Mouse (Mus musculus): ENCODE data around the gene Rap1gap. TPM values are rescaled to one million over a fixed set of nuclear protein-coding genes. Genes with fewer than 3 reads are reported as not detected.

The Rap1gap gene
- polyA plus RNA-seq, 1 experiment from 2014 or later, result 80.7 TPM

DNA sequence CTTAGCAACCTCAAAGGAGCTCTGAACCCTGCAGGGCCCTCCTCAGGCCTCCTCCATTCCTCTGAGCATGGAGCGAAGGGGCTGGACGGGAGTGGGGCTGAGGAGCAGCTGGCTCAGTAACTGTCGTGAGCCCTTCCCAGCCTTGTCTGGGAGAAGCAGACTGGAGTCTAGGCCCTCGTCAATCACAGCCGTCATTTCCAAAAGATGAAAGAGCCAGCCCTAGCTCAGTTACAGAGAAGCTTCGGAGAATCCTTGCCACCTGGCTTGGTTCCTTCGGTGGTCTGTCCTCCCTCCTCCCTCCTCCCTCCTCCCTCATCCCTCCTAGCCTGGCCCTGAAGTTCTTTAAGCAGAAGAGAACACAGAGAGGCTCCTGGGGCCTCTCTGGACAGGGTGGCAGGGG is 16.2 kb downstream of the Rap1gap start:
- no peaks in the 10 kb centered on the region for H3K36me3 ChIP-seq (replicated peaks; ENCODE audit: control insufficient read depth, insufficient read depth)
- H3K27ac ChIP-seq, result peak overlapping the region; percentile 71
- peaks cover 22% of the 10 kb centered on the region for H3K4me1 ChIP-seq (replicated peaks; ENCODE audit: control insufficient read depth, insufficient read depth, low read length)
- ATAC-seq (ENCODE audit: low FRiP score) (no peak; the same call in 1 of the 2 replicates), DNase-seq (ENCODE audit: low spot score) (no peak)
- peak overlapping the region; percentile 73 for H3K4me2 ChIP-seq (replicated peaks)
- no peak overlapping the region for H3K4me3 ChIP-seq (replicated peaks; ENCODE audit: low read length)
- H3K9me3 ChIP-seq (ENCODE audit: control insufficient read depth, low read length), result no peaks in the 10 kb centered on the region
- H3K9ac ChIP-seq, result peak overlapping the region; percentile 57; the same call in 1 of the 2 replicates
- H3K27me3 ChIP-seq (ENCODE audit: control insufficient read depth, insufficient read depth, low read length), result 0 out of 2 replicates have a peak, but pooled peaks cover 4% of the 10 kb centered on the region
- WGBS, result 12% methylated on average over 7 of the region's 7 CpGs

GRCm38 (mm10) chr4:137681408-137682104 is 17.0 kb downstream of the Rap1gap start:
- ATAC-seq (ENCODE audit: low FRiP score), result peak; percentile 39
- Histone ChIP-seq H3K4me3 (replicated peaks; ENCODE audit: low read length) (peak overlapping the region; percentile 30), H3K4me1 (replicated peaks; ENCODE audit: control insufficient read depth, insufficient read depth, low read length) (peaks cover 29% of the 10 kb centered on the region), H3K4me2 (replicated peaks) (peak overlapping the region; percentile 73), H3K27me3 (ENCODE audit: control insufficient read depth, insufficient read depth, low read length) (0 out of 2 replicates have a peak, but pooled peaks cover 4% of the 10 kb centered on the region), H3K9ac (peak overlapping the region; percentile 57), H3K27ac (peak overlapping the region; percentile 71; the same call in 1 of the 2 replicates), H3K9me3 (ENCODE audit: control insufficient read depth, low read length) (no peaks in the 10 kb centered on the region), H3K36me3 (replicated peaks; ENCODE audit: control insufficient read depth, insufficient read depth) (no peaks in the 10 kb centered on the region)
- no peak for DNase-seq (ENCODE audit: low spot score)
- 2% methylated on average over 52 of the region's 52 CpGs for WGBS

DNA sequence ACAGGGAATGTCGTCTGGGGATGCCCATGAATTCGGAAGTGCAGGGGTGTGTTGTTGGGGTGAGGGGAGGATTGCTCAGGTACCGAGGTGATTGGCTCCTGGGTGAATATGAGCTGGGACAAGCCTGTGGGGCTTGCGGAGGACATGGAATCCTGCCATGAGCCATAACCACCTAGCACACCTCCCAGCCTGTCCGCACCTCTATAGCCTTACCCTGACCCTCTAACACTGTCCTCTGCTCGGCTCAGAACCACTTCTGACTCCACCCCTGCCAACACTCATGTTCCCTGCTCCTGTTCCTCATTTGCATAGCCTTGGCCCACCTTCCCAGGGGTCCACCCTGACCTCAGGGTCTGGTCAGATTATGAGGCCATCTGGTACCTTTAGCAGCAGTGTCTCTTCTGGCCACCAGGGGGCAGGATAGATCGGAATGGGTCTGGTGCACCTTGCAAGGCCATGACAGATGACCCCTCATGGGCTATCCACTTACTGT is 18.5 kb downstream of the Rap1gap start:
- no peak overlapping the region for H3K9ac ChIP-seq
- 51% methylated on average over 7 of the region's 7 CpGs for WGBS
- peaks cover 29% of the 10 kb centered on the region for H3K4me1 ChIP-seq (replicated peaks; ENCODE audit: control insufficient read depth, insufficient read depth, low read length)
- ATAC-seq (ENCODE audit: low FRiP score) (no peak), DNase-seq (ENCODE audit: low spot score) (peak; percentile 53)
- H3K4me3 ChIP-seq (replicated peaks; ENCODE audit: low read length), result no peak overlapping the region
- 0 out of 2 replicates have a peak, but pooled peaks cover 4% of the 10 kb centered on the region for H3K27me3 ChIP-seq (ENCODE audit: control insufficient read depth, insufficient read depth, low read length)
- no peaks in the 10 kb centered on the region for H3K36me3 ChIP-seq (replicated peaks; ENCODE audit: control insufficient read depth, insufficient read depth)
- H3K9me3 ChIP-seq (ENCODE audit: control insufficient read depth, low read length), result no peaks in the 10 kb centered on the region
- peak overlapping the region; percentile 73; the same call in 1 of the 2 replicates for H3K4me2 ChIP-seq (replicated peaks)
- no peak overlapping the region for H3K27ac ChIP-seq

DNA sequence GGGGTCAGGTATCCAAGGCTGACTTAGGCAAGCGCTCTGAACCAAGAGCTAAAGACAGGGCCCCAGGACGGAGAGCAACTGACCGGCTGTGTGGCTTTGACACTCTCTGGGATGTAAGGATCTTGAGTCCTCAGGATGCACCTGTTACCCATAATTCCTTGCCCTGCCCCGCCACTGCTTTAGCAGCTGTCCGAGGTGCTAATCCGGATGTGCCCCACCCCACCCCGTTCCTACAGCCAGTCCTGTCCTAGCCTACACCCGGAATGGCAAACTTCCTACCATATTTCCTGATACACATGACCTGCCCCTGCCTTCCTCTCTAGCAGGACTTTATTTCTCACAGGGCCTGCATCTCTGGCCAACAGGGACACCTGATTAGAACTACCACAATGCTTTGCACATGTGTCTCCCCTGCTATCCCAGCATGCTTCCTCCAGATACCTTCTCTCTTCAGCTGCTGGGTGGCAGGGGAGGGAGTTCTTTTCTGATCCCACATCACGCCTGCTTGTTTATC is 20.4 kb downstream of the Rap1gap start:
- Histone ChIP-seq H3K4me3 (replicated peaks; ENCODE audit: low read length) (no peak overlapping the region), H3K27ac (no peak overlapping the region), H3K36me3 (replicated peaks; ENCODE audit: control insufficient read depth, insufficient read depth) (no peaks in the 10 kb centered on the region), H3K9ac (no peak overlapping the region), H3K4me2 (replicated peaks) (no peak overlapping the region), H3K9me3 (ENCODE audit: control insufficient read depth, low read length) (no peaks in the 10 kb centered on the region), H3K4me1 (replicated peaks; ENCODE audit: control insufficient read depth, insufficient read depth, low read length) (peaks cover 29% of the 10 kb centered on the region), H3K27me3 (ENCODE audit: control insufficient read depth, insufficient read depth, low read length) (0 out of 2 replicates have a peak, but pooled peaks cover 4% of the 10 kb centered on the region)
- ATAC-seq (ENCODE audit: low FRiP score), result no peak
- WGBS, result 43% methylated on average over 9 of the region's 9 CpGs
- no peak for DNase-seq (ENCODE audit: low spot score)

DNA sequence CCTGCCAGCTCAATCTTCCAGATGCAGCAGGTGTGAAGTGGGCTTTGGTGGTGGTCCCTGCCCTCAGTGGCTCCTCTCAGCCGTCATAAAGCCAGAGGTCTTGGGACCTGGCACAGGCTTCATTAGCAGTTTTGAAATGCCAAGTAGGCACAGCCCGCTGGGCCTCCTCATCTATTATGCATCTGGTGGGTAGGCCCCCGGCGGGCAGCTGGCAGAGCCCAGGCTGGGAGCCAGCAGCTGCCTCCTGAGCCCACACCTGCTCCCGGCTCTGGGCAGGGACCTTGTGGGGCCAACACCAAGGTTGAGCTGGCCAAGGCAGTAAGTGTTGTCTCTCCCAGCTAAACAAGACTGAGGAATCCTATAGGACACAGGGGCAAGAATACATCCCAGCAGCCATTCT is 21.8 kb downstream of the Rap1gap start:
- Histone ChIP-seq H3K9ac (no peak overlapping the region), H3K4me3 (replicated peaks; ENCODE audit: low read length) (no peak overlapping the region), H3K27me3 (ENCODE audit: control insufficient read depth, insufficient read depth, low read length) (no peaks in the 10 kb centered on the region), H3K27ac (no peak overlapping the region), H3K4me2 (replicated peaks) (no peak overlapping the region), H3K36me3 (replicated peaks; ENCODE audit: control insufficient read depth, insufficient read depth) (no peaks in the 10 kb centered on the region), H3K9me3 (ENCODE audit: control insufficient read depth, low read length) (no peaks in the 10 kb centered on the region), H3K4me1 (replicated peaks; ENCODE audit: control insufficient read depth, insufficient read depth, low read length) (peaks cover 19% of the 10 kb centered on the region)
- 35% methylated on average over 5 of the region's 5 CpGs for WGBS
- DNase-seq (ENCODE audit: low spot score) (no peak), ATAC-seq (ENCODE audit: low FRiP score) (no peak)

- Histone ChIP-seq H3K4me2 (replicated peaks) (no peak overlapping the region), H3K36me3 (replicated peaks; ENCODE audit: control insufficient read depth, insufficient read depth) (no peaks in the 10 kb centered on the region), H3K9ac (no peak overlapping the region), H3K27ac (no peak overlapping the region), H3K4me3 (replicated peaks; ENCODE audit: low read length) (no peak overlapping the region), H3K9me3 (ENCODE audit: control insufficient read depth, low read length) (no peaks in the 10 kb centered on the region), H3K27me3 (ENCODE audit: control insufficient read depth, insufficient read depth, low read length) (no peaks in the 10 kb centered on the region), H3K4me1 (replicated peaks; ENCODE audit: control insufficient read depth, insufficient read depth, low read length) (peaks cover 12% of the 10 kb centered on the region; the same call in 1 of the 2 replicates)
- no peak for ATAC-seq (ENCODE audit: low FRiP score)
- DNase-seq (ENCODE audit: low spot score), result no peak
- 81% methylated on average over 14 of the region's 14 CpGs for WGBS
Observed at GRCm38 (mm10) chr4:137687234-137687825, 22.8 kb downstream of the Rap1gap start.

DNA sequence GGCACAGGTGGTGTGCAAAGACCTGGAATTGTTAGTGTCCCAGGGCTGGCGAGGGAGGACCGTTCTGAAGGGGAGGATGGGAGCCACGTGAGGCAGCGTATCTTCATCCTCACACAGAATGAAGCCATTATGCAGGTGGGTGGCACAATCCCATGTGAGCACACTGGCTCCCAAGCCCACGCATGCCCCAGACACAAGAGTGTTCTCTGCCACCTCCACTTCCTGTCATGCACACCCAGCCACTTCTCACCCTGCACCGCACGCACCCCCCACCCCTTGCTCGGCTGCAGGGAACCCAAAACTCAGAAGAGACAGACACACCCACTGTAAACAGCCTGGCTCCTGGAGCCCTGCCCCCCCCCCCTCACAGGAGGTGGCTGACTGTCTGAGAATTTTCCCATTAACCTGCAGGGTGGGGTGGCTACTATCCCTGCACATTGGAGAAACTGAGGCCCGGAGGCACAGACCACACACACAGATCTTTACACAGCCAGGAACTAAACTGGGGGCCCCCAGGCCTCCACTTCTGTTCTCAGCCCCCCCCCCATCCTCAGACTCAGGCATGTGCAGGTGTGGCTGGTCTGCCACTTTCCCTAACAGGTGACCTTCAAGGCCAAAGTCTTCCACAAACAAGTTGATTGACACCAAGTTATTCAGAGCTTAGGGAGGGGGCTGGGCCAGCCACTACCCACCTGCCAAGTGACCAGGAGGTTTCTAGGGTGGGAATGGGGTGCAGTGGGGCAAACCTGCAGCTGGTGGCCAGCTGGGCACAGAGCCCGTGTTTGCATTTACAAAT is 27.8 kb downstream of the Rap1gap start:
- Histone ChIP-seq H3K4me3 (replicated peaks; ENCODE audit: low read length) (no peak overlapping the region), H3K36me3 (replicated peaks; ENCODE audit: control insufficient read depth, insufficient read depth) (no peaks in the 10 kb centered on the region), H3K9me3 (ENCODE audit: control insufficient read depth, low read length) (no peaks in the 10 kb centered on the region), H3K4me2 (replicated peaks) (no peak overlapping the region), H3K9ac (no peak overlapping the region), H3K27me3 (ENCODE audit: control insufficient read depth, insufficient read depth, low read length) (no peaks in the 10 kb centered on the region), H3K4me1 (replicated peaks; ENCODE audit: control insufficient read depth, insufficient read depth, low read length) (no peaks in the 10 kb centered on the region), H3K27ac (no peak overlapping the region)
- 90% methylated on average over 10 of the region's 10 CpGs for WGBS
- no peak for DNase-seq (ENCODE audit: low spot score)
- no peak for ATAC-seq (ENCODE audit: low FRiP score)

DNA sequence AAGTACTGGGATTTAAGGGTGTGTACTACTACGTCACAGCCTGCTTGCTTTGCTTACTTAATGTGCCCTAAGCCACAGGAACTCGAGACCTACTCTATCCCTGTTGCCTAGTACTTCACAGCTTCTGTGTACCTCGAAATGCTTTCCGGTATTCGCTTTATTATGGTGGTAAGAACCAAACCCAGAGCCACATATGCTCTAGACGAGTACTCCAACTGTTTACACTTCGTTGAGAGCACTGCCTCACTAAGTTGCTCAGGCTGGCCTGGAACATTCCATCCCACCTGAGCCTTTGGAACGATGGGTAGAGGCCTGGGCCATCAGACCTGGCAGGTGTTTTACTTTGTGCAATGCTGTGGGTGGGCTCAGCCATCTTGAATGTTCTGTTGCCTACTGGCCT is 30.8 kb downstream of the Rap1gap start:
- no peak for ATAC-seq (ENCODE audit: low FRiP score)
- 80% methylated on average over 8 of the region's 8 CpGs for WGBS
- no peaks in the 10 kb centered on the region for H3K9me3 ChIP-seq (ENCODE audit: control insufficient read depth, low read length)

DNA sequence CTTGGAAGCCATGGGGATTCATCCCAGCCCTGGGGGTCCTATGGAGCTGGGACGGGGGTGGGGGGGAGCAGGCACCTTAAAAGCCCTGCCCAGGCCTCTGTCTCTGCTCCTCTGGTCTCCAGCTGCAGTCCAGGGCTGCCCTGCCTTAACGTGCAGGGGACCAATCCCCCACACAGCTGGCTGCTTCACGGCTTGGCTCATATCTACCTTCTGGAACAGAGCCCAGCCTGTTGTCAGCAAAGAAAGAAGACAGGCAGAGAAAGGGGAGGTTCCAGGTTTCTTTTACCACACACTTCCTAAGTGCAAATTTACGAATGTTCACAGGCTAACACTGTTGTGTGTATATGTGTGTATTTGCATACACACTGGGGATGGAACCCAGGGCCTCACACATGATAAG is 31.4 kb downstream of the Rap1gap start:
- Histone ChIP-seq H3K4me2 (replicated peaks) (no peak overlapping the region), H3K4me1 (replicated peaks; ENCODE audit: control insufficient read depth, insufficient read depth, low read length) (peaks cover 2% of the 10 kb centered on the region; the same call in 1 of the 2 replicates), H3K4me3 (replicated peaks; ENCODE audit: low read length) (no peak overlapping the region), H3K36me3 (replicated peaks; ENCODE audit: control insufficient read depth, insufficient read depth) (no peaks in the 10 kb centered on the region), H3K27ac (peak overlapping the region; percentile 35), H3K9me3 (ENCODE audit: control insufficient read depth, low read length) (no peaks in the 10 kb centered on the region), H3K27me3 (ENCODE audit: control insufficient read depth, insufficient read depth, low read length) (no peaks in the 10 kb centered on the region), H3K9ac (no peak overlapping the region)
- no peak for DNase-seq (ENCODE audit: low spot score)
- WGBS, result 27% methylated on average over 4 of the region's 4 CpGs
- no peak for ATAC-seq (ENCODE audit: low FRiP score)

More for the DNA sequence above, 30.8 kb downstream of the Rap1gap start:
- Histone ChIP-seq H3K27ac (peak overlapping the region; percentile 35; the same call in 1 of the 2 replicates), H3K4me3 (replicated peaks; ENCODE audit: low read length) (no peak overlapping the region), H3K27me3 (ENCODE audit: control insufficient read depth, insufficient read depth, low read length) (no peaks in the 10 kb centered on the region), H3K9ac (no peak overlapping the region), H3K36me3 (replicated peaks; ENCODE audit: control insufficient read depth, insufficient read depth) (no peaks in the 10 kb centered on the region), H3K4me2 (replicated peaks) (no peak overlapping the region), H3K4me1 (replicated peaks; ENCODE audit: control insufficient read depth, insufficient read depth, low read length) (peaks cover 2% of the 10 kb centered on the region; the same call in 1 of the 2 replicates)
- DNase-seq (ENCODE audit: low spot score), result no peak

All from hindbrain, embryonic 14.5 days (tissue).